ENCODE assay signal across 21 mouse cellular contexts in the genomic region with DNA sequence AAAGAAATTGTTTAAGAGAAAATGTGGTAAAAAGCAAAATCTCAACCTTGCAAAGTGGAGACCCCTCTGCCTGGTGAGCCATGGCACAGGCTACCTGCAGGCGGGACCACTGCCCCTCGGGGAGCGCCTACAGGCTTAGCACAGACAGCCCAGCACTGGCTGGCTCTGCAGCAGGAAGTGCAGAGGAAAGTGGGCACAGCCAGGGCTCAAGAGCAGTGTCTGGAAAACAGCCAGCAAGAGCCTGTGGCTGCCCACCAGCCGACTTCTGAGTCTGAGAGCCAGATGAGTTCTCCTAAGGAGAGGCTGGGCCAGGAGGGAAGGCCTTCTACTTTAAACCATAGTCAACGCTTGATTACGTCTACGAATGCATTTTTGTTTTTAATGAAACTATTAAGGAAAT. TPM values are rescaled to one million over a fixed set of nuclear protein-coding genes. Genes with fewer than 3 reads are reported as not detected.
DNase-seq lines count a peak whose midpoint lies in the region; ATAC-seq and TF ChIP-seq lines count a peak whose summit lies in the region.
"Had no signal": no experiment of that assay in that cellular context is flagged by ENCODE, and none has a peak within 500 bp of the region (broad histone marks: within the 10 kb centered on the region; RNA-seq: fewer than 3 reads in every experiment).

No protein-coding gene starts in this region.

- WGBS in forebrain, embryonic 14.5 days = 90% methylated on average over 7 of the region's 7 CpGs
- 94% methylated on average over 7 of the region's 7 CpGs for WGBS in forebrain, embryonic 13.5 days

- H3K9ac ChIP-seq in forebrain, embryonic 14.5 days (ENCODE audit: low read length) = no peak overlapping the region
- no peak overlapping the region for H3K9ac ChIP-seq in forebrain, embryonic 13.5 days
- H3K9ac ChIP-seq: limb, embryonic 15.5 days had no signal

- H3K4me2 ChIP-seq in forebrain, embryonic 14.5 days (ENCODE audit: low read length) = no peak overlapping the region
- H3K4me2 ChIP-seq in forebrain, embryonic 13.5 days = no peak overlapping the region
- H3K4me2 ChIP-seq: heart, embryonic 11.5 days; limb, embryonic 15.5 days had no signal

- no peaks in the 10 kb centered on the region for H3K4me1 ChIP-seq in forebrain, embryonic 14.5 days (ENCODE audit: control insufficient read depth, insufficient read depth, low read length)
- no peaks in the 10 kb centered on the region for H3K4me1 ChIP-seq in forebrain, embryonic 13.5 days

- H3K27me3 ChIP-seq in forebrain, embryonic 14.5 days (replicated peaks; ENCODE audit: control insufficient read depth, insufficient read depth, low read length) = no peaks in the 10 kb centered on the region
- H3K27me3 ChIP-seq in forebrain, embryonic 13.5 days = no peaks in the 10 kb centered on the region
- H3K27me3 ChIP-seq: limb, embryonic 15.5 days had no signal

- H3K36me3 ChIP-seq in forebrain, embryonic 14.5 days (ENCODE audit: control insufficient read depth, insufficient read depth, low read length) = peaks cover 85% of the 10 kb centered on the region
- peaks cover 92% of the 10 kb centered on the region for H3K36me3 ChIP-seq in forebrain, embryonic 13.5 days (ENCODE audit: poor library complexity, severe bottlenecking)

- no peak overlapping the region for H3K27ac ChIP-seq in forebrain, embryonic 14.5 days (ENCODE audit: low read depth, low read length)
- no peak overlapping the region for H3K27ac ChIP-seq in forebrain, embryonic 13.5 days
- H3K27ac ChIP-seq in layer of hippocampus, adult 2 months = peak overlapping the region; percentile 83
- H3K27ac ChIP-seq: limb, embryonic 15.5 days had no signal

- ATAC-seq in forebrain, embryonic 14.5 days = no peak
- ATAC-seq in forebrain, embryonic 13.5 days = no peak
- ATAC-seq: forebrain, embryonic 16.5 days; hindbrain, embryonic 16.5 days had no signal

- H3K4me3 ChIP-seq in forebrain, embryonic 14.5 days (ENCODE audit: low read depth, low read length) = no peak overlapping the region
- H3K4me3 ChIP-seq in forebrain, embryonic 13.5 days = no peak overlapping the region
- H3K4me3 ChIP-seq in layer of hippocampus, adult 2 months = no peak overlapping the region
- H3K4me3 ChIP-seq: limb, embryonic 15.5 days had no signal

- H3K9me3 ChIP-seq in forebrain, embryonic 14.5 days (replicated peaks; ENCODE audit: control insufficient read depth, low read length) = no peaks in the 10 kb centered on the region
- no peaks in the 10 kb centered on the region for H3K9me3 ChIP-seq in forebrain, embryonic 13.5 days (replicated peaks)
- H3K9me3 ChIP-seq: limb, embryonic 15.5 days had no signal

- DNase-seq in forebrain, embryonic 14.5 days (ENCODE audit: low spot score) = peak; percentile 7
- no peak for DNase-seq in layer of hippocampus, adult 2 months (ENCODE audit: low spot score in 2 of 2)
- DNase-seq in layer of hippocampus, postnatal 36 days = no peak
- DNase-seq in right cerebral cortex, adult 18-20 months = peak; percentile 41
- DNase-seq in right cerebral cortex, adult 2 months (ENCODE audit: low spot score in 2 of 2) = no peak
- DNase-seq in right cerebral cortex, postnatal 4 days = peak; percentile 47
- no peak for DNase-seq in thymus, postnatal 4 days
- DNase-seq: adrenal gland, postnatal 10 days; B cell, adult 2 months; cerebellum, adult 9-11 months; embryo, embryonic 11 days; gastrocnemius, postnatal 36 days; kidney, adult 11 months; kidney, postnatal 10 days; lung, postnatal 10 days; thymus, adult 18-20 months had no signal

- no peak for TF ChIP-seq CTCF in layer of hippocampus, adult 2 months (conservative IDR thresholded peaks at IDR 0.05)

RNA-seq across cellular contexts. Expression of gene Sfswap, which starts 20.5 kb away (rescaled TPM):
- polyA plus RNA-seq in forebrain, embryonic 14.5 days (2014; fragmentation: Nextera tagmentation; extraction: Ambion mirVana) = 37.7 and 47.9 TPM in 2 replicates
- polyA plus RNA-seq in forebrain, embryonic 13.5 days (2015; fragmentation: Nextera tagmentation; extraction: Ambion mirVana) = 53.5 and 54.5 TPM in 2 replicates
- 100 to 1,000 TPM; 129 to 147 TPM for total RNA-seq in layer of hippocampus, adult 2 months (2021)
- total RNA-seq in layer of hippocampus, postnatal 36 days (2021) = 100 to 1,000 TPM; 121 to 142 TPM

Comparison
In these comparisons a context has a peak if more than half of its experiments do, and no peak if none do; other contexts are left out.
1. DNase-seq: peak in forebrain, embryonic 14.5 days (single experiment), right cerebral cortex, adult 18-20 months (single experiment) and right cerebral cortex, postnatal 4 days (single experiment); none in layer of hippocampus, adult 2 months (0 of 2), layer of hippocampus, postnatal 36 days (0 of 2), right cerebral cortex, adult 2 months (0 of 2) and thymus, postnatal 4 days (single experiment).